Mouse (Mus musculus) heart, postnatal 0 days (tissue): ENCODE measurements around the gene Kcnn1.

Experiments
- CTCF ChIP-seq: IDR thresholded peaks from 2 replicates; pipeline ENCODE4 v1.5.1; 2016; ENCODE audit warnings: antibody characterized with exemption, control low read depth, low read depth
- EP300 ChIP-seq: IDR thresholded peaks from 2 replicates; pipeline ENCODE4 v1.6.1; 2016; ENCODE audit warnings: antibody characterized with exemption, low read depth

DNA sequence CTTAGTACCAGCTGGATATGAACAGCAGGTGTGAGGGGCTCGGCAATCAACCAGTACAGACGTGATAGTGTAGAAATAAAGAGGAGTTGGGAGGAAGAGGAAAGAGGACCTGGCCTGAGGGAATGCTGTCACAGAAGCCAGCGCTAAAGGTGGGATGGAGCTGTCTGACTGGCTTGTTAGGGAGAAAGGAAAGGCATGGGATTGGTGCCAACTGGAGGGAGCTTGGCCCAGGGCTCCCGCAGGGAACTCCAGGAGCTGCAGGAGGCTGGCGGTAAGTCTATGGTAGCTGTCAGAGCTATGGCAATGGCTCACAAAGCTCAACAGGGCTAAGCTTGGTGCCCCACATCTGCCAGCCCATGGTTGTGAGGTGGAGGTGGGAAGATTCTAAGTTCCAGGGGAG lies 39.2 kb upstream of the Kcnn1 start:
- no peak for TF ChIP-seq CTCF
- no peak for TF ChIP-seq EP300
